8 mouse cellular contexts compared by ENCODE assay signal in genomic region chr8:70873364-70873985, GRCm38 (mm10). TPM values are rescaled to one million over a fixed set of nuclear protein-coding genes. Genes with fewer than 3 reads are reported as not detected.
DNase-seq lines count a peak whose midpoint lies in the region; ATAC-seq lines count a peak whose summit lies in the region.

Ccdc124 (minus strand) TSS chr8:70873935.

- H3K27me3 ChIP-seq in intestine, embryonic 14.5 days (replicated peaks; ENCODE audit: control insufficient read depth, insufficient read depth, low read length), result no peaks in the 10 kb centered on the region

- intact Hi-C loops in left cerebral cortex, postnatal 14 days (cut with DNase I), result loop anchor here (1.0 kb wide), 1 partner anchor 24 kb away; the partner anchor contains the start of gene Rpl18a

- WGBS in intestine, embryonic 14.5 days, result 1% methylated on average over 46 of the region's 46 CpGs

- peak within 1 kb of the TSS; percentile 85 for H3K4me3 ChIP-seq in intestine, embryonic 14.5 days (ENCODE audit: low read depth, low read length)

- H3K9ac ChIP-seq in intestine, embryonic 14.5 days (ENCODE audit: low read length), result peak within 1 kb of the TSS; percentile 78

- H3K4me1 ChIP-seq in intestine, embryonic 14.5 days (replicated peaks; ENCODE audit: control insufficient read depth, insufficient read depth, low read length), result peaks cover 10% of the 10 kb centered on the region

- no peaks in the 10 kb centered on the region for H3K36me3 ChIP-seq in intestine, embryonic 14.5 days (ENCODE audit: control insufficient read depth, insufficient read depth, low read length)

- H3K9me3 ChIP-seq in intestine, embryonic 14.5 days (ENCODE audit: control insufficient read depth, low read length), result no peaks in the 10 kb centered on the region

- H3K27ac ChIP-seq in intestine, embryonic 14.5 days (ENCODE audit: low read depth), result peak within 1 kb of the TSS; percentile 88

- peak within 1 kb of the TSS; percentile 94 for H3K4me2 ChIP-seq in intestine, embryonic 14.5 days (ENCODE audit: low read length)

- peak; percentile 96 to 99 for DNase-seq in adrenal gland, adult (ENCODE audit: inconsistent age in 2 of 2, low spot score in 1 of 2)
- peak; percentile 95 for DNase-seq in embryo, embryonic 10.5 days (ENCODE audit: low spot score)
- peak; percentile 91 for DNase-seq in gastrocnemius, postnatal 25 days
- DNase-seq in intestine, embryonic 14.5 days (ENCODE audit: low spot score), result peak; percentile 97
- DNase-seq in left cerebral cortex, postnatal 14 days (ENCODE audit: low spot score in 2 of 2), result peak; percentile 96
- peak; percentile 94 for DNase-seq in mesoderm, embryonic 11.5 days (ENCODE audit: low read depth, low spot score)
- peak; percentile 91 for DNase-seq in right cerebral cortex, postnatal 36 days (ENCODE audit: low spot score in 2 of 2)
- DNase-seq in yolk sac, embryonic 10.5 days (ENCODE audit: low spot score), result peak; percentile 95

- ATAC-seq in intestine, embryonic 14.5 days (replicated peaks; ENCODE audit: low FRiP score, low TSS enrichment, low read depth), result peak; percentile 88

RNA-seq across cellular contexts. Expression of gene Ccdc124, which starts in this region (rescaled TPM):
- total RNA-seq in gastrocnemius, postnatal 25 days (2021), result 10 to 100 TPM; 58.3 to 58.8 TPM
- 97.3 and 105 TPM in 2 replicates for polyA plus RNA-seq in intestine, embryonic 14.5 days (2014; fragmentation: Nextera tagmentation; extraction: Ambion mirVana)
- total RNA-seq in left cerebral cortex, postnatal 14 days (2021), result 10 to 100 TPM; 85.4 to 87.5 TPM

Comparison
In these comparisons a context has a peak if more than half of its experiments do, and no peak if none do; other contexts are left out.
1. Peak in every context shown above with its lines: DNase-seq, ATAC-seq, H3K4me3 ChIP-seq and H3K27ac ChIP-seq.